Mouse (Mus musculus): ENCODE data around the gene Gm49384.
"Not testable (repeated sequence)": the region's sequence is repeated elsewhere in the genome, so short reads cannot be mapped to it uniquely, and the experiment has no call there.

Gm49384 gene

DNA sequence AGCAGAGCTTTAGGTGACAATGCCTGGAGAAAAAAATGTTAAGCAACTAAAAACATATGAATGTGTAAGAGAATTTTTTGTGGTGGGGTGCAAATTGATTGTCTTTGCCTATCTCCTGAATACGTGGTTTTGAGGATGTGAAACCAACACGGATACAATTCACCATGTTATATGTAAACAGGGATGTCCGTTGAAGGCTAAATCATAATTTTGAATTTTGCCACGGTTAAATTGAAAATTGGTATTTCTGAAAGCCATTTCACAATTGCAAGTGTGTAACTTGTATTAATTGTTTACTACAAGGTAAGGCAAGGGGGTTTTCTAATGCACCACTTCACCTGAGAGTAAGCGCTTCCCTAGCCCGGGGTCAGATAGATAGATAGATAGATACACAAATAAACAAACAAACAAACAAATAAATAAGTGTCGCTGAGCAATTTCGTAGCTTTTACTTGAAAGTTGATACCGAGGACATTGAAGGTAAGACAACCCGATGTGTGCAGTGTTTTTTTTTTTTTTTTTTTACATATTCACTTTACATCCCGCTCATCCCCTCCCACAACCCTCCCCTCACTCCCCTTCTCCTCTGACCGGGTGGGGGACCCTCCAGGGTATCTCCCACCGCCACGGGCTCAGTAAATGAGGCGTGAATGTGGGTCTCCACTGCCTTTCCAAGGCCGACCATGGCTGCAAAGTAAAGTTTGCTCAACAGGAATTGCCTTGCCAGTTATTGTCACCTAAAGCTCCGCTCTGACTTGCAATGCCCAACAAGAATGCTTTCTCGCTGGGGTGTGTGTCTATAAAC is 36.2 kb downstream of the Gm49384 start:
- DNase-seq (ENCODE audit: low spot score in 2 of 2): no peak

DNA sequence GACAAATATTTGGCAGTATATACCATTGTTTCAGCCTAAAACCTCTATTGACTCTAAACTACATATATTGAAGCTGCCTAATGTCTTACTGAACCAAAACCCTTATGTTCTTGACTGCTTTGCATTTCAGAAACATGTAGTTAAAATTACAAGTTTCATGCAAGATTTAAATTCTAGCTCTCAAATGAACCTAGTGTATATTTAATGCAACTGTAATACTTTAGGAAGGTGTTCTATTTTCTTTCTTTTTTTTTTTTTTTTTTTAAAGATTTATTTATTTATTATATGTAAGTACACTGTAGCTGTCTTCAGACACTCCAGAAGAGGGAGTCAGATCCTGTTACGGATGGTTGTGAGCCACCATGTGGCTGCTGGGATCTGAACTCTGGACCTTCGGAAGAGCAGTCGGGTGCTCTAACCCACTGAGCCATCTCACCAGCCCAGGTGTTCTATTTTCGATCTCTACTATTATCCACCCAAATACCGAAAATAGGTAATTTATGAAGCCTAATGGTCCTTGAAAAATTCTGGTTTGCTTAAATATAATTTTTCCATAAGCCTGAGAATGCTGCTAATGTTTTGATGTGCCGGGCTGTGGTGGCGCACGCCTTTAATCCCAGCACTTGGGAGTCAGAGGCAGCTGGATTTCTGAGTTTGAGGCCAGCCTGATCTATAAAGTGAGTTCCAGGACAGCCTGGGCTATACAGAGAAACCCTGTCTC is 37.0 kb downstream of the Gm49384 start:
- DNase-seq (ENCODE audit: low spot score in 2 of 2): not testable (repeated sequence)

DNA sequence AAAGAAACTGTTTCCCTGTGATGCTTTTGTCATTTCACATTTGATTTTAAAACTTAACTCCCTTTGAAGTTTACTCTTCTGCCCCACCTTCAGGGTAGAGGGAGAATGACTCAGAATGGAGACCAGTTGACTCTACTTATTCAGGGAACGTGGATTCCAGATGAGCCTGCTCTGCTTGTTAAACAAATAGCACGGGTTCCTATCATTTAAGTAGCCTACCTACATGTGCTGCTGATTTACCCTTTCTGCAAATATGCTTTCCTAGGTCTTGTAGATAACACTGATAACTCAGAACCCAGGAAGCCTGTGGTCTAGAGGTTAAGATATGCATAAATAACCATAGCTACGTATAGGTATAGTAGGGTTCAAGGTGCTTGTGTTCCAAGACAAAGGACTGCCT is 39.2 kb downstream of the Gm49384 start:
- peak in 1 of 2 experiments; percentile 14 for DNase-seq (ENCODE audit: low spot score in 2 of 2)

DNA sequence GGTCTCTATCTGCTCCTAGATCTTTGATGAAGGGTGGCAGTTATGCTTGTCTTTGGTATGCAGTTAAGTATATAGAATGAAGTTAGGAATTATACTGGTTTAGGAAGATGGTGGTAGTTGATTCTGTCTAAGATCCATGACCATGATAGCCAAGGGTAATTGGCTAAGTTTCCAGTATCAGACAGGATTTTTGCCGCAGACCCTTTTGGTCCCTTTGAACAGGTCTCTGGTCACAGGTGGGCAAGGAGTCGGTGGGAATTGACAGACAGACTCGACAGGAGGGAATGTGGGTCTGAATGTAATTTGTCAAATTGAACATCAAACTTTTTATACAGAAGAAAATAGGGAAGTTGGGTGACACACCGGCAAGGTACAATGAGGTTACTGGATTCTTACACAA is 40.5 kb downstream of the Gm49384 start:
- not testable (repeated sequence) for DNase-seq (ENCODE audit: low spot score in 2 of 2)

DNA sequence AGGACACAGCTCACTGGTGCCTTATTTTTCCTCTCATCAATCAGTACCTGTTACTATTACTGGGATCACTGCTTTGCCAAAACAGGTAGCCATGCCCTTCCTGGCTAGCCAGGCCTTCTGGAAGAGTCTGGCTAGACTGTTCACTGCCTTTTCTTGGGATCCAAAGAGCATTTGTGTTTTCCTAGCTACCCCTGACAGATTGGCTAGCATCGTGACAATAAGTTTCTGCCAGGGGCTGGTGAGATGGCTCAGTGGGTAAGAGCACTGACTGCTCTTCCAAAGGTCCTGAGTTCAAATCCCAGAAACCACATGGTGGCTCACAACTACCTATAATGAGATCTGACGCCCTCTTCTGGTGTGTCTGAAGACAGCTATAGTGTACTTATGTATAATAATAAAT is 43.4 kb downstream of the Gm49384 start:
- DNase-seq (ENCODE audit: low spot score in 2 of 2): not testable (repeated sequence)

DNA sequence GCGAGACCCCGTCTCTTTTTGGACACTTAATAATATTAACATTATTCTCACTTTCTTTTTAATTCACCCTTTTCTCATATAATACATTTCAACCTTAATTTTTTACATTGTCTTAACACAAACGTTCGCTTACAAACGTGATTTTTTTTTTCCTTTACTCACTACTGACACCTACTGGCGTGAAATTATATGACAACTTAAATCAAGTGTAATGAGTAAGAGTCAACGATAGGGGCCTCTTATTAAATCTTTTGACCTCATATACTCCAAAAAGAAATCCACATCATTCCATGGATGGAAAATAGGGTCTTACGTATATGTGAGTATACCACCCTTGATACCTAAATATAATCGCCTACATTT is 44.5 kb downstream of the Gm49384 start:
- no peak for DNase-seq (ENCODE audit: low spot score in 2 of 2)

DNA sequence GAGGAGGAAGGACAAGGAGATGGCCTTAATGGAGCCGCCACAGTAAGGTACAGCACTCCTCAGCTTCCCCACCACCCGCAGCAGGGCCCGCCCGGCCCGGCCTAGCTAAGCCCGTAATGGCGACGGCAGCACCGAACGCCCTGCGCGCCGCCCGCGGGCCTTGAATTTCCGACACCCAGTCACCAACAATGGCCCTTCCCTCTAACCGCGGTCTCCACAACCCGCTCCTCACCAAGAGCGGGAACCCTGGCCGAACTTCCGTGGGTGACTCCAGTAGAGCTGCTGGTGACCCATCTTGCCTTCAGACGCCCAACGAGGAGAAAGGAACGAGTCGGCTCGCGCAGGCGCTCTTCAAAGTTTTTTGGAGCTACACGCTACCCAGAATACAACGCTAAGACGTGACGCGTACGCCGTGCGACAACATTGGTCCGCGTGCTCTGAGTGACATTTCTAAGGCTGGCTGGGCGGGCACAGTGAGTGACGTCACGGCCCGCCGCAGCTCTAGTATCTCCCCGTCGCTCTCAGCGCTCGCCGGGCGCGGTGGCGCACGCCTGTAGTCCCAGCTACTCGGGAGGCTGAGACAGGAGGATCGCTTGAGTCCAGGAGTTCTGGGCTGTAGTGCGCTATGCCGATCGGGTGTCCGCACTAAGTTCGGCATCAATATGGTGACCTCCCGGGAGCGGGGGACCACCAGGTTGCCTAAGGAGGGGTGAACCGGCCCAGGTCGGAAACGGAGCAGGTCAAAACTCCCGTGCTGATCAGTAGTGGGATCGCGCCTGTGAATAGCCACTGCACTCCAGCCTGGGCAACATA is 45.1 kb downstream of the Gm49384 start, which contains the start of gene Rps29:
Rps29 (minus strand) TSS at position 422 of the 813 bp plus-strand sequence.
- DNase-seq (ENCODE audit: low spot score in 2 of 2): peak; percentile 89 to 96

DNA sequence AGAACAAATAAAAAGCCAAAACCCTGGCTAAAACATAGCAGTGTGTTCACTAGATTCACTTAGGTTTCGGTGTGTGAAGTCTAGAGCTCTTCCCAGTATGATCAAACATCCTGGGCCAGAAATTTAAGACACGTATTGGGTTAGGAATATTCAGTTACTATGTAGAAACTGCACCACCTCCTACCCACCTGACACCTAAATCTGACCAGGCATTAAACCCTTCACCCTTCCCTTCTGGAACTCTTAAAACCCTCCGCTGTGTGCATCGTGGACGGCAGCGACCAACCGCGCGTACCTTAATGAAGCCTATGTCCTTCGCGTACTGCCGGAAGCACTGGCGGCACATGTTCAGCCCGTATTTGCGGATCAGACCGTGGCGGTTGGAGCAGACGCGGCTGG is 45.7 kb downstream of the Gm49384 start:
- no peak for DNase-seq (ENCODE audit: low spot score in 2 of 2)

DNA sequence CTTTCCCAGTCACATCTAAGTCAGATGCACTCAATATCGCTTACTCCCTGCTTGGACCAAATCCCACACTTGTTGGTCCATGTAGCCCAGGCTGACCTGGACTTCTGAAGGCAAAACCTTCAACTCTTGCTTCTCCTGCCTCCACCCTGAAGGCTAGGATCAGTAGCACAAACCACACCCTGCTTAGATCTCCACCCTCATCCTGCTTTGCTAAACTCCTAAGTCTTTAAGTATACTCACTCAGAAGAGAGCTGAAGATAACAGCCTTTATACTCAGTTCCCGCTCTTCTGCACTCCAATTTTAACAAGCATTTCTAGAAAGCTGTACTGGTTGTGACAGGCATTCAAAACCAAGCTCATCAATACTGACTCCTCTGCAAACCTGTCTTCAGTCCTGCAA is 47.0 kb downstream of the Gm49384 start:
- DNase-seq (ENCODE audit: low spot score in 2 of 2): no peak

DNA sequence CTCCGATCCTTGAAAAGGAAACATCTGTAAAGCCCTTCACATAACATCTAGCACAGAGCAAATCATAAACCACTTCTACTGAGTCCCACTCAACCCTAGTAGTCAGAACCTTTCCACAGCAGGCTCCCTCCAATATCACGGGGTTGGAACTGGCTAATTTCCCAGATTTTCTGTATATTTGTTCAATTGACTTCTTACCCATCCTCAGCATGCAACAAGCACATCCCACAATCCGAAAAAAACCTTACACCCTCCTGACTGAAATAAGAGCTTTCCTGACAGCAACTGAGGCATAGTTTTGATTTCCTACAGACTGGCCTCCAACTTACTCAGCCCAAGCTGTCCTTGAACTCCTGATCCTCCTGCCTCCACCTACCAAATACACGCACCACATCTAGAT is 47.6 kb downstream of the Gm49384 start:
- no peak for DNase-seq (ENCODE audit: low spot score in 2 of 2)

DNA sequence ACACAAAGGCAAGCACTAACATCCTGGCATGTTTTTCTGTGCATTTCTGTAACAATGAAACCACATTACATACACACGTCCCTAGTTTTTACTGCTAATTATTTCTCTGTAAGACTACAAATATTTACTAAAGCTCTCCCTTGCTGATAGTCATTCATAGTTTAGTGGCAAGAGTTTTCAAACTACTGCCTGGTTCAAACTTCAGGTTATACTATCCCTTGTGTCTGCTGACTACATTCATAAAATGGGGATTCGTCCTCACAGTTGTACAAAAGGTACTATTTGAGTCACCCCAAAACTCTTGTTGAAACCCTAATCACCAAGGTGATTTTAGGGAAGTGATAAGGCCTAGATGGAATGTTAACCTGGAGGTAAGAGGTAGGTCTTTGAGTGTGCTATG is 48.1 kb downstream of the Gm49384 start:
- no peak for DNase-seq (ENCODE audit: low spot score in 2 of 2)

DNA sequence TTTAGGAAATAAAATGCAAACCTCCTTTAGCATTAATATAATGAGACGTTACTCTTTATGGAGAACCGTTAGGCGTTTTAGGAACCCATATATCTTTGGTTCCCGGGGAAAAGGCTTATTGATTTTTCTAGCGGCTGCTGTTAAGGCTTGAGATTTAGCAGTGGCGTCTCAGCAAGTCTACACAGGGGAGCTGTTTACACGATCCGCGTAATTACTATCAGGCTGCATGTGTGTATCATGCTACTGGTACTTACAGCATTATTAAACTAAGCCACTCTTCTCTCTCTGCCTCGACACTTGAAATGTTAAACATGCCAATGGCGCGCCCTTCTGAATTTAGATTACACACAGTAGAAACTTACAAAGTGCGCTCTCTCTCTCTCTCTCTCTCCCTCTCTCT is 54.0 kb downstream of the Gm49384 start:
- no peak for DNase-seq (ENCODE audit: low spot score in 2 of 2)

DNA sequence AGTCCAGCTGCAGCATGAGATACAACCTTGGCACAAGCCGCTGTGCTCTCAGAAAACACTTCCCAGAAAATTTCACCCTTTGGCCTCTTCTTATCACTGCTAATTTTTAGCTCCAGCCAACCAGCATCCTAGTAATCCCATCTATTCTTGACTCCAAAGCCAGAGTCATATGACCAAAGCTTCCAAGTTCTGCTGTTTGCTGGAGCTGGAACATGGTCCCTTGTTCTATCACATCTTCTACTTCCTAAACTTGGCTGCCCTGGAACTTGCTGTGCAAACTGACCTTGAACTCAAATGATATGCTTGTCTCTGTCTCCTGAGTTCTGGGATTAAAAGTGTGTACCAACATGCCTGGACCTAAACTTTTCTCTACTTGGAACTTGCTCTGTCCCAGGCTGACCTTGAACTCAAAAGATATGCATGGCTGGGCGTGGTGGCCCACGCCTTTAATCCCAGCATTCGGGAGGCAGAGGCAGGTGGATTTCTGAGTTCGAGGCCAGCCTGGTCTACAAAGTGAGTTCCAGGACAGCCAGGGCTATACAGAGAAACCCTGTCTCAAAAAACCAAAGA is 56.8 kb downstream of the Gm49384 start:
- DNase-seq (ENCODE audit: low spot score in 2 of 2): no peak

DNA sequence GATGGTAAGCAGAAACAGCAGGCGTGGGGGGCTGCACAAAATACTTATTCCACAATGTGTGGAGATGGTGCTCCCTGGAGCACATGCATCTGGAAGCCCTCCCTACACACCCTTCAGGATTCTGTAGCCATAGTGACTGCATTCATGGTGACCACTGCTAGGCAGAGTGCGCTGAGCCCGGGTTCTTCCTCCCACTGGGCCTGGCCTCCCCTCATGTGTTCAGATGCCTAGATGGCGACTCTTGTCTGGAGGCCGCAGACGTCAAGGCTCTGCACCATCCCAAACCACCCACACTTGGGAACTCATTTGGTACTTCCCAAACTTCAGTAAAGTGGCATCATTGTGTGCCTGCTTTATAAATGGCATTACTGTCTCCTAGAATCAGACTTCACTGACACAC is 60.6 kb downstream of the Gm49384 start:
- DNase-seq (ENCODE audit: low spot score in 2 of 2): no peak

DNA sequence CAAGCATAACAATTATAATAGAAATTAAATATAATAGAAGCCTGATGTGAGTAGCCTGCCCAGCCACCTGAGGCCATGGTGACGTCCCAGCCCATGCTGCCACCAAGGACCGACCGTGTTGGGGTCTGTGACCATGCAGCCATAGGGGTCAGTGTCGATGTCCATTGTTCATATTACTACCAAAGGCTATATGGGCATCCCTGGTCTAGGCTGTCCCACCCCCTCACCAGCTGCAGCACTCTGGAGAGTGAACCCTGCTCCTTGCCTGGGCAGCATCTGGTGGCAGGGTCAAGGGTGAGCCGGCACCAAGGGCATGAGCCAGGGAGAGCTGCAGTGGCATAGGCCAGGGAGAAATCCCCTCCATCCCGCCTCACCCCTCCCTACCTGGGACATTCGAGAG is 64.2 kb downstream of the Gm49384 start:
- DNase-seq (ENCODE audit: low spot score in 2 of 2): no peak

Data from urinary bladder, adult 18-20 months (tissue).